Mouse (Mus musculus): ENCODE measurements at regions not wholly inside any gene's neighbourhood (a gene's known extent, or its start where the extent isn't known, plus 50 kb on each side); places are given as distances from the start of the nearest gene placed in this dataset.

GRCm38 (mm10) chr14:76907941-76908340 lies 128.6 kb upstream of the Ccdc122 start:
- ATAC-seq (ENCODE audit: low FRiP score) = no peak
- Histone ChIP-seq H3K4me1 (replicated peaks; ENCODE audit: control insufficient read depth, insufficient read depth, low read length) (no peaks in the 10 kb centered on the region), H3K4me2 (replicated peaks) (no peak overlapping the region), H3K27ac (no peak overlapping the region), H3K4me3 (replicated peaks; ENCODE audit: low read length) (no peak overlapping the region), H3K36me3 (replicated peaks; ENCODE audit: control insufficient read depth, insufficient read depth) (no peaks in the 10 kb centered on the region), H3K9ac (no peak overlapping the region), H3K9me3 (ENCODE audit: control insufficient read depth, low read length) (no peaks in the 10 kb centered on the region), H3K27me3 (ENCODE audit: control insufficient read depth, insufficient read depth, low read length) (no peaks in the 10 kb centered on the region)
- DNase-seq (ENCODE audit: low spot score) = no peak
- WGBS = 70% methylated on average over 5 of the region's 5 CpGs

GRCm38 (mm10) chr14:76902962-76903757 lies 133.4 kb upstream of the Ccdc122 start:
- DNase-seq (ENCODE audit: low spot score) (no peak), ATAC-seq (ENCODE audit: low FRiP score) (no peak)
- Histone ChIP-seq H3K36me3 (replicated peaks; ENCODE audit: control insufficient read depth, insufficient read depth) (no peaks in the 10 kb centered on the region), H3K4me1 (replicated peaks; ENCODE audit: control insufficient read depth, insufficient read depth, low read length) (no peaks in the 10 kb centered on the region), H3K27me3 (ENCODE audit: control insufficient read depth, insufficient read depth, low read length) (no peaks in the 10 kb centered on the region), H3K27ac (no peak overlapping the region), H3K9ac (no peak overlapping the region), H3K4me2 (replicated peaks) (no peak overlapping the region), H3K4me3 (replicated peaks; ENCODE audit: low read length) (no peak overlapping the region), H3K9me3 (ENCODE audit: control insufficient read depth, low read length) (no peaks in the 10 kb centered on the region)
- WGBS = 83% methylated on average over 1 of the region's 1 CpGs

GRCm38 (mm10) chr14:76901490-76901889 lies 135.1 kb upstream of the Ccdc122 start:
- no peaks in the 10 kb centered on the region for H3K27me3 ChIP-seq (ENCODE audit: control insufficient read depth, insufficient read depth, low read length)
- H3K4me1 ChIP-seq (replicated peaks; ENCODE audit: control insufficient read depth, insufficient read depth, low read length) = no peaks in the 10 kb centered on the region
- no peak overlapping the region for H3K4me2 ChIP-seq (replicated peaks)
- DNase-seq (ENCODE audit: low spot score) (no peak), ATAC-seq (ENCODE audit: low FRiP score) (no peak)
- H3K4me3 ChIP-seq (replicated peaks; ENCODE audit: low read length) = no peak overlapping the region
- no peaks in the 10 kb centered on the region for H3K9me3 ChIP-seq (ENCODE audit: control insufficient read depth, low read length)
- no peak overlapping the region for H3K9ac ChIP-seq
- WGBS = 86% methylated on average over 3 of the region's 3 CpGs
- H3K27ac ChIP-seq = no peak overlapping the region
- no peaks in the 10 kb centered on the region for H3K36me3 ChIP-seq (replicated peaks; ENCODE audit: control insufficient read depth, insufficient read depth)

GRCm38 (mm10) chr14:76899331-76899730 lies 137.2 kb upstream of the Ccdc122 start:
- Histone ChIP-seq H3K9ac (no peak overlapping the region), H3K4me3 (replicated peaks; ENCODE audit: low read length) (no peak overlapping the region), H3K4me1 (replicated peaks; ENCODE audit: control insufficient read depth, insufficient read depth, low read length) (no peaks in the 10 kb centered on the region), H3K4me2 (replicated peaks) (no peak overlapping the region), H3K27me3 (ENCODE audit: control insufficient read depth, insufficient read depth, low read length) (no peaks in the 10 kb centered on the region), H3K36me3 (replicated peaks; ENCODE audit: control insufficient read depth, insufficient read depth) (no peaks in the 10 kb centered on the region), H3K9me3 (ENCODE audit: control insufficient read depth, low read length) (no peaks in the 10 kb centered on the region), H3K27ac (no peak overlapping the region)
- WGBS = 16% methylated on average over 3 of the region's 3 CpGs
- no peak for ATAC-seq (ENCODE audit: low FRiP score)
- no peak for DNase-seq (ENCODE audit: low spot score)

GRCm38 (mm10) chr14:76887708-76888107 lies 148.9 kb upstream of the Ccdc122 start:
- no peak overlapping the region for H3K27ac ChIP-seq
- no peak overlapping the region for H3K9ac ChIP-seq
- no peak overlapping the region for H3K4me3 ChIP-seq (replicated peaks; ENCODE audit: low read length)
- DNase-seq (ENCODE audit: low spot score) = no peak
- no peaks in the 10 kb centered on the region for H3K9me3 ChIP-seq (ENCODE audit: control insufficient read depth, low read length)
- ATAC-seq (ENCODE audit: low FRiP score) = no peak
- 74% methylated on average over 3 of the region's 3 CpGs for WGBS
- no peak overlapping the region for H3K4me2 ChIP-seq (replicated peaks)
- no peaks in the 10 kb centered on the region for H3K36me3 ChIP-seq (replicated peaks; ENCODE audit: control insufficient read depth, insufficient read depth)
- peaks cover 33% of the 10 kb centered on the region for H3K4me1 ChIP-seq (replicated peaks; ENCODE audit: control insufficient read depth, insufficient read depth, low read length)
- no peaks in the 10 kb centered on the region for H3K27me3 ChIP-seq (ENCODE audit: control insufficient read depth, insufficient read depth, low read length)

- DNase-seq (ENCODE audit: low spot score) (peak; percentile 49), ATAC-seq (ENCODE audit: low FRiP score) (no peak)
- H3K4me1 ChIP-seq (replicated peaks; ENCODE audit: control insufficient read depth, insufficient read depth, low read length) = peaks cover 38% of the 10 kb centered on the region
- no peaks in the 10 kb centered on the region for H3K9me3 ChIP-seq (ENCODE audit: control insufficient read depth, low read length)
- 0 out of 2 replicates have a peak overlapping the region, but pooled peaks have one; percentile 8 for H3K27ac ChIP-seq
- H3K4me3 ChIP-seq (replicated peaks; ENCODE audit: low read length) = no peak overlapping the region
- WGBS = 55% methylated on average over 3 of the region's 3 CpGs
- H3K4me2 ChIP-seq (replicated peaks) = no peak overlapping the region
- H3K27me3 ChIP-seq (ENCODE audit: control insufficient read depth, insufficient read depth, low read length) = no peaks in the 10 kb centered on the region
- no peaks in the 10 kb centered on the region for H3K36me3 ChIP-seq (replicated peaks; ENCODE audit: control insufficient read depth, insufficient read depth)
- no peak overlapping the region for H3K9ac ChIP-seq
These were observed 149.4 kb upstream of the Ccdc122 start for GRCm38 (mm10) chr14:76887201-76887600.

- no peaks in the 10 kb centered on the region for H3K36me3 ChIP-seq (replicated peaks; ENCODE audit: control insufficient read depth, insufficient read depth)
- H3K4me2 ChIP-seq (replicated peaks) = peak overlapping the region; percentile 36
- no peak for DNase-seq (ENCODE audit: low spot score)
- ATAC-seq (ENCODE audit: low FRiP score) = peak; percentile 32; the same call in 1 of the 2 replicates
- H3K4me3 ChIP-seq (replicated peaks; ENCODE audit: low read length) = no peak overlapping the region
- peak overlapping the region; percentile 92 for H3K27ac ChIP-seq
- peaks cover 37% of the 10 kb centered on the region for H3K4me1 ChIP-seq (replicated peaks; ENCODE audit: control insufficient read depth, insufficient read depth, low read length)
- no peaks in the 10 kb centered on the region for H3K27me3 ChIP-seq (ENCODE audit: control insufficient read depth, insufficient read depth, low read length)
- H3K9me3 ChIP-seq (ENCODE audit: control insufficient read depth, low read length) = no peaks in the 10 kb centered on the region
- H3K9ac ChIP-seq = peak overlapping the region; percentile 34; the same call in 1 of the 2 replicates
- 16% methylated on average over 3 of the region's 3 CpGs for WGBS
These were observed 153.3 kb upstream of the Ccdc122 start for GRCm38 (mm10) chr14:76883231-76883651.

GRCm38 (mm10) chr14:76882711-76883171 lies 153.8 kb upstream of the Ccdc122 start:
- Histone ChIP-seq H3K9ac (no peak overlapping the region), H3K4me2 (replicated peaks) (peak overlapping the region; percentile 36), H3K9me3 (ENCODE audit: control insufficient read depth, low read length) (no peaks in the 10 kb centered on the region), H3K27me3 (ENCODE audit: control insufficient read depth, insufficient read depth, low read length) (no peaks in the 10 kb centered on the region), H3K27ac (peak overlapping the region; percentile 92), H3K4me3 (replicated peaks; ENCODE audit: low read length) (no peak overlapping the region), H3K36me3 (replicated peaks; ENCODE audit: control insufficient read depth, insufficient read depth) (no peaks in the 10 kb centered on the region), H3K4me1 (replicated peaks; ENCODE audit: control insufficient read depth, insufficient read depth, low read length) (peaks cover 37% of the 10 kb centered on the region)
- 5% methylated on average over 5 of the region's 5 CpGs for WGBS
- ATAC-seq (ENCODE audit: low FRiP score) (peak; percentile 87), DNase-seq (ENCODE audit: low spot score) (peak; percentile 84)

GRCm38 (mm10) chr14:76880851-76881250 lies 155.7 kb upstream of the Ccdc122 start:
- Histone ChIP-seq H3K4me2 (replicated peaks) (no peak overlapping the region), H3K27ac (no peak overlapping the region), H3K9ac (no peak overlapping the region), H3K9me3 (ENCODE audit: control insufficient read depth, low read length) (no peaks in the 10 kb centered on the region), H3K36me3 (replicated peaks; ENCODE audit: control insufficient read depth, insufficient read depth) (no peaks in the 10 kb centered on the region), H3K4me3 (replicated peaks; ENCODE audit: low read length) (no peak overlapping the region), H3K4me1 (replicated peaks; ENCODE audit: control insufficient read depth, insufficient read depth, low read length) (peaks cover 27% of the 10 kb centered on the region), H3K27me3 (ENCODE audit: control insufficient read depth, insufficient read depth, low read length) (no peaks in the 10 kb centered on the region)
- no peak for ATAC-seq (ENCODE audit: low FRiP score)
- DNase-seq (ENCODE audit: low spot score) = no peak
- 90% methylated on average over 3 of the region's 3 CpGs for WGBS
